ENCODE assay signal across 13 mouse cellular contexts in the genomic region with DNA sequence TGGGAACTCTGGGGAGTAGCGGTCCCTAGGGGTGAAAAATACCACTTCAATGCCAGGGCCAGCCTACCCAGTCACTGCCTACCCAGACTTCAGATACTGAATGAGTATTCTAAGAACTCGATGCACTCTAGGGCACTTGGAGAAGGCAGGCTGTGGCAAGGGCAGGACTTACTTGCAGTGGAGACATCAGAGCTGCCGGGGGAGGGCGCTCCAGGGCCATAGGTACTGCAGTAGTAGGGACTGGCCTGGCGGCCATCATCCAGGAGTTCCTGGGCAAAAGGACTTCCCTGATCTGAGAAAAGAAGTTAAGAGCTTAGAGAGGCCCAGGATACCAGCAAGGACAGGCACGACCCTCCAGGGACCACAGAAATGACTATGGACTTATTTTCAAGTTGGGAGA. TPM values are rescaled to one million over a fixed set of nuclear protein-coding genes. Genes with fewer than 3 reads are reported as not detected.
DNase-seq lines count a peak whose midpoint lies in the region; ATAC-seq lines count a peak whose summit lies in the region.
"Had no signal": no experiment of that assay in that cellular context is flagged by ENCODE, and none has a peak within 500 bp of the region (broad histone marks: within the 10 kb centered on the region; RNA-seq: fewer than 3 reads in every experiment).

No protein-coding gene starts in this region.

- 63% methylated on average over 6 of the region's 6 CpGs for WGBS in stomach, embryonic 16.5 days
- 78% methylated on average over 6 of the region's 6 CpGs for WGBS in hindbrain, embryonic 10.5 days
- 82% methylated on average over 6 of the region's 6 CpGs for WGBS in hindbrain, embryonic 14.5 days

- H3K4me2 ChIP-seq in stomach, embryonic 16.5 days (ENCODE audit: low read depth, low read length), result peak overlapping the region; percentile 50
- no peak overlapping the region for H3K4me2 ChIP-seq in hindbrain, embryonic 14.5 days (replicated peaks)
- H3K4me2 ChIP-seq: heart, embryonic 13.5 days had no signal

- DNase-seq in cerebellum, postnatal 36 days, result peak; percentile 21
- no peak for DNase-seq in cerebellum, adult 18-20 months
- peak; percentile 86 for DNase-seq in ZHBTc4 (ENCODE audit: low read depth, low spot score)
- peak; percentile 58 for DNase-seq in kidney, postnatal 14 days
- no peak for DNase-seq in hindbrain, embryonic 10.5 days (ENCODE audit: low spot score)
- DNase-seq in left cerebral cortex, postnatal 4 days, result no peak
- no peak for DNase-seq in hindbrain, embryonic 14.5 days (ENCODE audit: low spot score)
- DNase-seq: adrenal gland, adult 2 months; right cerebral cortex, adult 18-20 months had no signal

- no peak for ATAC-seq in stomach, embryonic 16.5 days (ENCODE audit: insufficient read depth, low FRiP score)
- ATAC-seq in hindbrain, embryonic 14.5 days (ENCODE audit: low FRiP score), result no peak

- intact Hi-C loops in left cerebral cortex, postnatal 4 days (cut with DNase I), result loop anchor here (5.0 kb wide), 1 partner anchor 84 kb away; no protein-coding TSS in a partner anchor

- peak overlapping the region; percentile 75 for H3K9ac ChIP-seq in stomach, embryonic 16.5 days (ENCODE audit: low read length)
- no peak overlapping the region for H3K9ac ChIP-seq in hindbrain, embryonic 14.5 days
- H3K9ac ChIP-seq: heart, embryonic 13.5 days had no signal

- H3K4me3 ChIP-seq in stomach, embryonic 16.5 days (replicated peaks; ENCODE audit: low read length), result peak overlapping the region; percentile 53
- no peak overlapping the region for H3K4me3 ChIP-seq in hindbrain, embryonic 10.5 days
- H3K4me3 ChIP-seq in hindbrain, embryonic 14.5 days (replicated peaks; ENCODE audit: low read length), result no peak overlapping the region
- H3K4me3 ChIP-seq: heart, embryonic 13.5 days; myocyte had no signal

- no peaks in the 10 kb centered on the region for H3K9me3 ChIP-seq in stomach, embryonic 16.5 days (replicated peaks; ENCODE audit: control insufficient read depth, low read length)
- H3K9me3 ChIP-seq in hindbrain, embryonic 10.5 days, result no peaks in the 10 kb centered on the region
- H3K9me3 ChIP-seq in hindbrain, embryonic 14.5 days (ENCODE audit: control insufficient read depth, low read length), result no peaks in the 10 kb centered on the region
- H3K9me3 ChIP-seq: heart, embryonic 13.5 days had no signal

- H3K4me1 ChIP-seq in stomach, embryonic 16.5 days (ENCODE audit: control insufficient read depth, insufficient read depth, low read length), result peaks cover 8% of the 10 kb centered on the region; the same call in 1 of the 2 replicates
- peaks cover 20% of the 10 kb centered on the region for H3K4me1 ChIP-seq in hindbrain, embryonic 10.5 days (replicated peaks)
- peaks cover 10% of the 10 kb centered on the region; the same call in 1 of the 2 replicates for H3K4me1 ChIP-seq in hindbrain, embryonic 14.5 days (replicated peaks; ENCODE audit: control insufficient read depth, insufficient read depth, low read length)

- no peaks in the 10 kb centered on the region for H3K27me3 ChIP-seq in stomach, embryonic 16.5 days (ENCODE audit: control insufficient read depth, insufficient read depth, low read length)
- peaks cover 15% of the 10 kb centered on the region; the same call in 1 of the 2 replicates for H3K27me3 ChIP-seq in hindbrain, embryonic 10.5 days (ENCODE audit: insufficient read depth, poor library complexity, severe bottlenecking)
- no peaks in the 10 kb centered on the region for H3K27me3 ChIP-seq in hindbrain, embryonic 14.5 days (ENCODE audit: control insufficient read depth, insufficient read depth, low read length)

- no peaks in the 10 kb centered on the region for H3K36me3 ChIP-seq in stomach, embryonic 16.5 days (ENCODE audit: control insufficient read depth, insufficient read depth, low read length)
- peaks cover 4% of the 10 kb centered on the region for H3K36me3 ChIP-seq in hindbrain, embryonic 10.5 days
- no peaks in the 10 kb centered on the region for H3K36me3 ChIP-seq in hindbrain, embryonic 14.5 days (replicated peaks; ENCODE audit: control insufficient read depth, insufficient read depth)

- peak overlapping the region; percentile 77 for H3K27ac ChIP-seq in stomach, embryonic 16.5 days (ENCODE audit: low read length)
- H3K27ac ChIP-seq in hindbrain, embryonic 10.5 days, result no peak overlapping the region
- no peak overlapping the region for H3K27ac ChIP-seq in hindbrain, embryonic 14.5 days
- H3K27ac ChIP-seq: heart, embryonic 13.5 days had no signal

RNA-seq across cellular contexts. Expression of gene Elf3, which starts 2.1 kb away (rescaled TPM):
- polyA plus RNA-seq in stomach, embryonic 16.5 days (2015; fragmentation: Nextera tagmentation; extraction: Ambion mirVana), result 161 and 211 TPM in 2 replicates
- 1.9 and 2.5 TPM in 2 replicates for polyA plus RNA-seq in hindbrain, embryonic 10.5 days (2016; fragmentation: Nextera tagmentation; extraction: Ambion mirVana)
- total RNA-seq in left cerebral cortex, postnatal 4 days (2021), result under 1 TPM in 1 of 2 experiments, not detected in 1; 0.24 TPM
- 0.09 and 0.14 TPM in 2 replicates for polyA plus RNA-seq in hindbrain, embryonic 14.5 days (2014; fragmentation: Nextera tagmentation; extraction: Ambion mirVana)
- total RNA-seq: common myeloid progenitor, adult 5-6 weeks had no signal

RNA-seq across cellular contexts. Expression of gene Rnpep, which starts 27.6 kb away (rescaled TPM):
- 129 and 131 TPM in 2 replicates for polyA plus RNA-seq in stomach, embryonic 16.5 days (2015; fragmentation: Nextera tagmentation; extraction: Ambion mirVana)
- 94.6 and 108 TPM in 2 replicates for polyA plus RNA-seq in hindbrain, embryonic 10.5 days (2016; fragmentation: Nextera tagmentation; extraction: Ambion mirVana)
- total RNA-seq in left cerebral cortex, postnatal 4 days (2021), result 10 to 100 TPM; 57.4 to 60.6 TPM
- 96.1 and 101 TPM in 2 replicates for polyA plus RNA-seq in hindbrain, embryonic 14.5 days (2014; fragmentation: Nextera tagmentation; extraction: Ambion mirVana)

RNA-seq across cellular contexts. Expression of gene Timm17a, which starts 57.3 kb away (rescaled TPM):
- polyA plus RNA-seq in stomach, embryonic 16.5 days (2015; fragmentation: Nextera tagmentation; extraction: Ambion mirVana), result 194 and 219 TPM in 2 replicates
- 193 and 199 TPM in 2 replicates for polyA plus RNA-seq in hindbrain, embryonic 10.5 days (2016; fragmentation: Nextera tagmentation; extraction: Ambion mirVana)
- 100 to 1,000 TPM; 109 to 112 TPM for total RNA-seq in left cerebral cortex, postnatal 4 days (2021)
- 172 and 176 TPM in 2 replicates for polyA plus RNA-seq in hindbrain, embryonic 14.5 days (2014; fragmentation: Nextera tagmentation; extraction: Ambion mirVana)

Comparison
In these comparisons a context has a peak if more than half of its experiments do, and no peak if none do; other contexts are left out.
1. DNase-seq: peak in cerebellum, postnatal 36 days (2 of 2), ZHBTc4 (single experiment) and kidney, postnatal 14 days (single experiment); none in cerebellum, adult 18-20 months (0 of 2), hindbrain, embryonic 10.5 days (single experiment), left cerebral cortex, postnatal 4 days (single experiment) and hindbrain, embryonic 14.5 days (single experiment).
2. RNA of gene Elf3, which starts 2.1 kb away (polyA plus RNA-seq): 161 to 211 TPM in stomach, embryonic 16.5 days; 1.9 to 2.5 TPM in hindbrain, embryonic 10.5 days and 0.09 to 0.14 TPM in hindbrain, embryonic 14.5 days; every median in the first group is over 10 times any median in the second.